Mouse (Mus musculus) limb, embryonic 11.5 days (tissue): ENCODE results near the gene Klhdc7b. TPM values are rescaled to one million over a fixed set of nuclear protein-coding genes. Genes with fewer than 3 reads are reported as not detected.

Experiments used
- ATAC-seq: fragments of 200-750 bp; cut with Nextera tagmentation; 2 replicates; pipeline ENCODE4 v1.8.0; 2017; ENCODE audit warnings: low read depth; ENCODE audit not compliant: insufficient number of reproducible peaks, low FRiP score, low TSS enrichment
- DNase-seq: peaks from one replicate; pipeline ENCODE4 v3.0.0-alpha.2; 2015; ENCODE audit warnings: low spot score
- H3K27ac ChIP-seq: fragments of 300-500 bp; sonication (generic); replicated peaks from 2 replicates; pipeline ENCODE4 v1.5.1; 2014; ENCODE audit warnings: low read depth, mild to moderate bottlenecking, low read length
- H3K27me3 ChIP-seq: fragments of 300-500 bp; sonication (generic); 2 replicates; pipeline ENCODE4 v1.6.1; 2014; ENCODE audit warnings: mild to moderate bottlenecking, low read length, mixed read lengths; ENCODE audit not compliant: control insufficient read depth, insufficient read depth
- H3K36me3 ChIP-seq: fragments of 300-500 bp; sonication (generic); 2 replicates; pipeline ENCODE4 v1.6.1; 2014; ENCODE audit warnings: mild to moderate bottlenecking, low read length, moderate library complexity, mixed read lengths; ENCODE audit not compliant: control insufficient read depth, insufficient read depth
- H3K4me1 ChIP-seq: fragments of 300-500 bp; sonication (generic); 2 replicates; pipeline ENCODE4 v1.6.1; 2014; ENCODE audit warnings: low read length, mixed read lengths; ENCODE audit not compliant: control insufficient read depth, insufficient read depth
- H3K4me2 ChIP-seq: fragments of 300-500 bp; sonication (generic); 2 replicates; pipeline ENCODE4 v1.6.1; 2014; ENCODE audit warnings: low read depth, mild to moderate bottlenecking, moderate library complexity; ENCODE audit not compliant: severe bottlenecking
- H3K4me3 ChIP-seq: fragments of 300-500 bp; sonication (generic); 2 replicates; pipeline ENCODE4 v1.5.1; 2014; ENCODE audit warnings: low read depth, low read length
- H3K9ac ChIP-seq: fragments of 300-500 bp; sonication (generic); 2 replicates; pipeline ENCODE4 v1.6.1; 2014; ENCODE audit warnings: mild to moderate bottlenecking, low read length
- H3K9me3 ChIP-seq: fragments of 300-500 bp; sonication (generic); 2 replicates; pipeline ENCODE4 v1.6.1; 2016; ENCODE audit warnings: low read length; ENCODE audit not compliant: control insufficient read depth
- WGBS: fragments of 180-500 bp; shearing (Covaris S2); extraction: QIAGEN DNeasy Blood & Tissue Kit; methylation state at CpG from one replicate; pipeline ENCODE4 v1.1.7; 2014; 5-methylcytosine and 5-hydroxymethylcytosine counted together
- polyA plus RNA-seq: library from polyadenylated mRNA; unstranded; fragments of >200 nt; fragmentation: Nextera tagmentation; extraction: Ambion mirVana; gene quantifications from 2 replicates; pipeline ENCODE4 v1.2.1, GENCODE M21; 2014

Klhdc7b gene
- not detected in 2 replicates for polyA plus RNA-seq

- Histone ChIP-seq H3K9me3 (no peaks in the 10 kb centered on the region), H3K36me3 (no peaks in the 10 kb centered on the region), H3K27me3 (peaks cover 4% of the 10 kb centered on the region), H3K27ac (no peak within 1 kb of the TSS), H3K4me2 (no peak within 1 kb of the TSS), H3K4me3 (no peak within 1 kb of the TSS), H3K4me1 (no peaks in the 10 kb centered on the region), H3K9ac (no peak within 1 kb of the TSS)
- 87% methylated on average over 7 of the region's 7 CpGs for WGBS
- DNase-seq (no peak), ATAC-seq (no peak)
Measured at GRCm38 (mm10) chr15:89384617-89385016, at the start of gene Klhdc7b. Gene Klhdc7b (plus strand): TSS chr15:89384917.

DNA sequence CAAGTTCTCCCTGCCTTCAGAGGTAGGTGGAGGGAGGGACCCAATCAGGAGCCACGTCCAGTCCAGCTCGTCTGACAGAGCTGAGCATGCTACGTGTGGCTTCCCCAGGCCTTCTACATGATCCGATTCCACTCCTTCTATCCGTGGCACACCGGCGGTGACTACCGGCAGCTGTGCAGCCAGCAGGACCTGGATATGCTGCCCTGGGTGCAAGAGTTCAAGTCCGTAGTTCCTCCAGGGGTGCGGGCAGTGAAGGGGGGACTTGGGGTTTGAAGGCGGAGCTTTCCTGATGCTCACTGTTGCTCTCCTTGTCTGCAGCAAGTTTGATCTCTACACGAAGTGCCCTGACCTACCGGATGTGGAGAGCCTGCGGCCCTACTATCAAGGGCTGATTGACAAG, 48.3 kb upstream of the Klhdc7b start:
- WGBS = 84% methylated on average over 14 of the region's 14 CpGs

DNA sequence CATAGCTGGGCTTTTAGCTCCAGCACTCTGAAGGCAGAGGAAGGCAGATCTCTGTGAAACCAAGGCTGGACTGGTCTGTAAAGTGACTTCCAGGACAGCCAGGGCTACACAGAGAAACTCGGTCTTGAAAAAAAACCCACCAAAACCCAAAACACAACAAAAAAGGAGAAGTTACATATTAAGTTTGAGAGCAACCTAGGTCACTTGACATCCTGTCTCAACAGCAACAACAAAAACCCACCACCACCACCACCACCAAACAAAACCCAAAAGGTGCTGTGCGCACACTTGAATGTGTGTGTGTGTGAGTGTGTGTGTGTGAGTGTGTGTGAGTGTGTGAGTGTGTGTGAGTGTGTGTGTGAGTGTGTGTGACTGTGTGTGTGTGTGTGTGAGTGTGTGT, 45.0 kb upstream of the Klhdc7b start:
- Histone ChIP-seq H3K9me3 (no peaks in the 10 kb centered on the region), H3K27ac (no peak overlapping the region), H3K4me2 (no peak overlapping the region), H3K4me3 (no peak overlapping the region), H3K27me3 (no peaks in the 10 kb centered on the region), H3K36me3 (no peaks in the 10 kb centered on the region), H3K4me1 (no peaks in the 10 kb centered on the region), H3K9ac (no peak overlapping the region)
- 87% methylated on average over 2 of the region's 2 CpGs for WGBS
- DNase-seq (no peak), ATAC-seq (no peak)

More for the DNA sequence above, 48.3 kb upstream of the Klhdc7b start:
- Histone ChIP-seq H3K4me3 (no peak overlapping the region), H3K27ac (no peak overlapping the region), H3K27me3 (no peaks in the 10 kb centered on the region), H3K36me3 (no peaks in the 10 kb centered on the region), H3K9ac (no peak overlapping the region), H3K4me2 (no peak overlapping the region), H3K4me1 (no peaks in the 10 kb centered on the region), H3K9me3 (no peaks in the 10 kb centered on the region)
- ATAC-seq (no peak), DNase-seq (no peak)

- Histone ChIP-seq H3K27me3 (no peaks in the 10 kb centered on the region), H3K4me3 (no peak overlapping the region), H3K4me1 (no peaks in the 10 kb centered on the region), H3K36me3 (no peaks in the 10 kb centered on the region), H3K9me3 (no peaks in the 10 kb centered on the region), H3K27ac (no peak overlapping the region), H3K4me2 (no peak overlapping the region), H3K9ac (no peak overlapping the region)
- DNase-seq = no peak
- 81% methylated on average over 3 of the region's 3 CpGs for WGBS
- no peak for ATAC-seq
Measured at GRCm38 (mm10) chr15:89340136-89340535, 44.6 kb upstream of the Klhdc7b start.

DNA sequence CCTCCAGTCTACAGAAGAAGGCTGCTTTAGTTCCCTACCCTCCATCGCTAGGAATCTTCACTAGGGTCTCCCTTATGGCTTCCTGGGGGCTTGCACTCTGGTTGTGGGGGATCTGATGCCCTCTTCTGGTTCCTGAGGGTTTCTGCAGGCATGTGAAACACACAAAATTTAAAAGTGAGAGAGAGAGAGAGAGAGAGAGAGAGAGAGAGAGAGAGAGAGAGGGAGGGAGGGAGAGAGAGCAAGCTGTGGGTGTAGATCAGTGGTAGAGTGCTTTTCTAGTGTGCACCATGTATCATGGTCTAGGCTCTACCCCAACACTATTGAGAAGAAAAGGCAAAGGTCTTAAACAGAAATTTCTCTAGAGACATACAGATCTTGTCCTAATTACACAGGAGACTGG, 43.0 kb upstream of the Klhdc7b start:
- no peaks in the 10 kb centered on the region for H3K36me3 ChIP-seq
- H3K4me3 ChIP-seq = no peak overlapping the region
- no peak overlapping the region for H3K4me2 ChIP-seq
- no peaks in the 10 kb centered on the region for H3K4me1 ChIP-seq
- 48% methylated on average over 1 of the region's 1 CpGs for WGBS
- no peak overlapping the region for H3K27ac ChIP-seq
- no peak overlapping the region for H3K9ac ChIP-seq
- no peaks in the 10 kb centered on the region for H3K27me3 ChIP-seq
- H3K9me3 ChIP-seq = no peaks in the 10 kb centered on the region
- DNase-seq (no peak), ATAC-seq (no peak)

DNA sequence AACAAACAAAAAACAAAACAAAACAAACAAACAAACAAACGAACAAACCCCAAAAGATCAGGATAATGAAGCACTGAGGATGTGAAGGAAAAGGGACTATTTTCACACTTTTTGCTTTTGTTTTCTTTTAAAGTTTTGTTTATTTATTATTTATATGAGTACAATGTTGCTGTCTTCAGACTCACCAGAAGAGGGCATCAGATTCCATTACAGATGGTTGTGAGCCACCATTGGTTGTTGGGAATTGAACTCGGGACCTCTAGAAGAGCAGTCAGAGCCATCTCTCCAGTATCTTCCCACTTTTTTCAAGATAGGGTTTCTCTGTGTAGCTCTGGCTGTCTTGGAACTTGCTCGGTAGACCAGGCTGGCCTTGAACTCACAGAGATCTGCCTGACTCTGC, 41.4 kb upstream of the Klhdc7b start:
- no peak for DNase-seq
- H3K4me1 ChIP-seq = no peaks in the 10 kb centered on the region
- H3K27ac ChIP-seq = no peak overlapping the region
- no peaks in the 10 kb centered on the region for H3K9me3 ChIP-seq
- no peak for ATAC-seq
- no peak overlapping the region for H3K9ac ChIP-seq
- WGBS = 82% methylated on average over 3 of the region's 3 CpGs
- H3K27me3 ChIP-seq = no peaks in the 10 kb centered on the region
- no peaks in the 10 kb centered on the region for H3K36me3 ChIP-seq
- no peak overlapping the region for H3K4me3 ChIP-seq
- no peak overlapping the region for H3K4me2 ChIP-seq

DNA sequence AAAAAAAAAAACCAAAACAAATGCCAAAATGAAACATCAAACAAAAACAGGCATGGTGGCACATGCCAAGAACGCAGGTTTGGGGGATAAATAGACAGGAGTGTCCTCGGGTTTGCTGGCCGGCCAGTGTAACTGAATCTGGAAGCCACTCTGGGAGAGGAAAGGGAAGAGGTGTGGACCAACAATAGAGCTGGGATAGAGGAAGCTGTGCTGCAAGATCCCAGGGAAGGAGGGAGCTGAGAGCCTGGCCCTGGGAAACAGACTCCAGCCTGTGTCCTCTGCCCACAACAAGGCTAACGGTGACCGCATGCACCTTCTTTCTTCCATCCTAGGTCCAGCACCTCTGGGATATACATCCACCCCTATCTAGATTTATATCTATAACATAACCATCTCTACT, 34.3 kb upstream of the Klhdc7b start:
- no peak overlapping the region for H3K27ac ChIP-seq

DNA sequence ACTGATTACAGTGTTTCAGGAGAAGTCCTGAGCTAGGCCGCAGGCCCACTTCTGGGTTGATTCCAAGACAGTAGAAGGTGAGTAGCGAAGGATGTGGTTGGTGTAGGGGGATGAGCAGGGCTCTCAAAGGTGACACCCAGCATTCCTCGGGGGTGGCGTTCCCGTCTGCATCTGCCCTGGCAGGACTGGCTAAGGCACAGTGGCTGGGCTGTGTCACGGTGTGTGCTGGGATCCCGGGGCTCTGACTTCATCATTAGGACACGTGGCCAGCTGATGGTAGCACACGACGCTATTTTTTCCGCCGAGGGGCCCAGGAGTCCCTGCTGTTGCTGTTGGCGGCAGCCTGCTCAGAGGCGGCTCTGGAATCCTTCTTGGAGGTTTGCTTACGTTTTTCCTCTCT, 33.4 kb upstream of the Klhdc7b start:
- no peak for ATAC-seq
- no peak for DNase-seq

More for the DNA sequence above, 34.3 kb upstream of the Klhdc7b start:
- Histone ChIP-seq H3K4me1 (peaks cover 8% of the 10 kb centered on the region; the same call in 1 of the 2 replicates), H3K9me3 (no peaks in the 10 kb centered on the region), H3K4me3 (no peak overlapping the region), H3K27me3 (no peaks in the 10 kb centered on the region), H3K36me3 (peaks cover 15% of the 10 kb centered on the region), H3K9ac (no peak overlapping the region), H3K4me2 (no peak overlapping the region)
- no peak for ATAC-seq
- DNase-seq = no peak
- WGBS = 79% methylated on average over 5 of the region's 5 CpGs

GRCm38 (mm10) chr15:89352054-89352453, 32.7 kb upstream of the Klhdc7b start:
- no peak overlapping the region for H3K4me2 ChIP-seq
- H3K27ac ChIP-seq = no peak overlapping the region
- H3K9ac ChIP-seq = no peak overlapping the region
- H3K4me3 ChIP-seq = no peak overlapping the region
- no peaks in the 10 kb centered on the region for H3K9me3 ChIP-seq
- ATAC-seq (no peak), DNase-seq (no peak)
- 89% methylated on average over 14 of the region's 14 CpGs for WGBS
- H3K36me3 ChIP-seq = peaks cover 15% of the 10 kb centered on the region
- no peaks in the 10 kb centered on the region for H3K27me3 ChIP-seq
- H3K4me1 ChIP-seq = peaks cover 8% of the 10 kb centered on the region; the same call in 1 of the 2 replicates

More for the DNA sequence above, 33.4 kb upstream of the Klhdc7b start:
- no peaks in the 10 kb centered on the region for H3K27me3 ChIP-seq
- no peaks in the 10 kb centered on the region for H3K9me3 ChIP-seq
- no peak overlapping the region for H3K4me3 ChIP-seq
- WGBS = 89% methylated on average over 15 of the region's 15 CpGs
- peaks cover 15% of the 10 kb centered on the region for H3K36me3 ChIP-seq
- H3K9ac ChIP-seq = no peak overlapping the region
- peaks cover 8% of the 10 kb centered on the region; the same call in 1 of the 2 replicates for H3K4me1 ChIP-seq
- no peak overlapping the region for H3K4me2 ChIP-seq
- no peak overlapping the region for H3K27ac ChIP-seq
